Mouse (Mus musculus) spleen, postnatal 10 days (tissue): ENCODE data around the gene Tnfaip8l1.

ENCODE experiments used
- DNase-seq, 2 experiments: peaks; one replicate each; pipeline ENCODE4 v3.0.0; 2021 to 2022; ENCODE audit warnings: low spot score in 2 of 2

The Tnfaip8l1 gene

GRCm38 (mm10) chr17:56175416-56175815 is 13.1 kb downstream of the Tnfaip8l1 start:
- no peak for DNase-seq

GRCm38 (mm10) chr17:56182975-56183657 is 20.8 kb downstream of the Tnfaip8l1 start:
- no peak for DNase-seq

GRCm38 (mm10) chr17:56183658-56184103 is 21.4 kb downstream of the Tnfaip8l1 start, which contains the start of gene Mydgf:
Gene Mydgf (minus strand): TSS chr17:56183920.
- peak; percentile 85 to 97 for DNase-seq

GRCm38 (mm10) chr17:56185281-56186141 is 23.2 kb downstream of the Tnfaip8l1 start:
- no peak for DNase-seq

GRCm38 (mm10) chr17:56191266-56191665 is 29.0 kb downstream of the Tnfaip8l1 start:
- DNase-seq, result no peak

GRCm38 (mm10) chr17:56194357-56194756 is 32.1 kb downstream of the Tnfaip8l1 start:
- no peak for DNase-seq

GRCm38 (mm10) chr17:56194765-56195164 is 32.5 kb downstream of the Tnfaip8l1 start:
- DNase-seq, result no peak

GRCm38 (mm10) chr17:56196860-56197259 is 34.6 kb downstream of the Tnfaip8l1 start:
- peak; percentile 17 to 50 for DNase-seq

- DNase-seq, result no peak
Measured at GRCm38 (mm10) chr17:56200586-56200985, 38.3 kb downstream of the Tnfaip8l1 start.

- DNase-seq, result no peak
Measured at GRCm38 (mm10) chr17:56201642-56202041, 39.4 kb downstream of the Tnfaip8l1 start.

- no peak for DNase-seq
Measured at GRCm38 (mm10) chr17:56202476-56202875, 40.2 kb downstream of the Tnfaip8l1 start.

- DNase-seq, result no peak
Measured at GRCm38 (mm10) chr17:56203729-56204128, 41.5 kb downstream of the Tnfaip8l1 start.

- no peak for DNase-seq
Measured at GRCm38 (mm10) chr17:56206276-56206884, 44.1 kb downstream of the Tnfaip8l1 start.

GRCm38 (mm10) chr17:56206986-56207674 is 44.9 kb downstream of the Tnfaip8l1 start:
- no peak for DNase-seq

- DNase-seq, result no peak
Measured at GRCm38 (mm10) chr17:56207963-56208530, 45.8 kb downstream of the Tnfaip8l1 start.

GRCm38 (mm10) chr17:56208821-56209220 is 46.5 kb downstream of the Tnfaip8l1 start:
- no peak for DNase-seq

- DNase-seq, result no peak
Measured at GRCm38 (mm10) chr17:56211090-56211489, 48.8 kb downstream of the Tnfaip8l1 start.

- no peak for DNase-seq
Measured at GRCm38 (mm10) chr17:56212676-56213075, 50.4 kb downstream of the Tnfaip8l1 start.

- no peak for DNase-seq
Measured at GRCm38 (mm10) chr17:56214229-56214628, 52.0 kb downstream of the Tnfaip8l1 start.

GRCm38 (mm10) chr17:56217670-56218069 is 55.4 kb downstream of the Tnfaip8l1 start:
- no peak for DNase-seq
